Comparison of ENCODE assay signal across 7 mouse cellular contexts in the genomic region with DNA sequence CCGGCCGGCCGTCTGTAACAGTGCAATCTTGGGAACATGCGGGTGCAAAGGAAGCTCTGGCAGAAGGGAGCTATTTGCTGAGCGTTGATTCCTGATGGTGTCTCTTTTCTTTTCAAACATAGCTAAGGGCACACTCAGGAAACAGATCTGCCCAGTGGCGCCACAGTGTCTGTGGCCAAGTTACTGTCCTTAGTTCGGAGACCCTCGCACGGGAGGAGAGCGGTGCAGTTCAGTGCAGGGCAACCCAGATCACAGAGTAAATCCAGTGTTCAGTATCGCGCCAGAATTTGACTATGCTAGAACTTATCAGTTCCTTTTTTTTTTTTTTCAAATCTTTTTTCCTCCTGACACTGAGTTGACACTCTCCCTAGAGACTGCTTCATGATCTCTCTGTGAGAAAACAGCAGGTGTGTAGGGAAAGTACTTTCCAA. TPM values are rescaled to one million over a fixed set of nuclear protein-coding genes. Genes with fewer than 3 reads are reported as not detected.
DNase-seq lines count a peak whose midpoint lies in the region; ATAC-seq lines count a peak whose summit lies in the region.

No protein-coding gene starts in this region.

- peaks cover 3% of the 10 kb centered on the region for H3K4me1 ChIP-seq in embryonic facial prominence, embryonic 12.5 days
- H3K4me1 ChIP-seq in hindbrain, embryonic 14.5 days (replicated peaks; ENCODE audit: control insufficient read depth, insufficient read depth, low read length), result peaks cover 10% of the 10 kb centered on the region
- peaks cover 3% of the 10 kb centered on the region; the same call in 1 of the 2 replicates for H3K4me1 ChIP-seq in midbrain, embryonic 11.5 days (ENCODE audit: control insufficient read depth, insufficient read depth, low read length)

- no peaks in the 10 kb centered on the region for H3K9me3 ChIP-seq in embryonic facial prominence, embryonic 12.5 days
- H3K9me3 ChIP-seq in hindbrain, embryonic 14.5 days (ENCODE audit: control insufficient read depth, low read length), result no peaks in the 10 kb centered on the region
- no peaks in the 10 kb centered on the region for H3K9me3 ChIP-seq in midbrain, embryonic 11.5 days (ENCODE audit: control insufficient read depth, low read length)

- H3K4me2 ChIP-seq in embryonic facial prominence, embryonic 12.5 days (replicated peaks), result peak overlapping the region; percentile 65
- peak overlapping the region; percentile 75 for H3K4me2 ChIP-seq in hindbrain, embryonic 14.5 days (replicated peaks)
- H3K4me2 ChIP-seq in midbrain, embryonic 11.5 days, result peak overlapping the region; percentile 70

- peak overlapping the region; percentile 73 for H3K27ac ChIP-seq in embryonic facial prominence, embryonic 12.5 days
- peak overlapping the region; percentile 84 for H3K27ac ChIP-seq in hindbrain, embryonic 14.5 days
- H3K27ac ChIP-seq in midbrain, embryonic 11.5 days (ENCODE audit: low read depth, low read length), result peak overlapping the region; percentile 61; the same call in 1 of the 2 replicates

- peak; percentile 6 for DNase-seq in ovary, postnatal 10 days (ENCODE audit: low spot score)
- DNase-seq in ovary, postnatal 36 days (ENCODE audit: low spot score), result no peak
- DNase-seq in hindbrain, embryonic 14.5 days (ENCODE audit: low spot score), result no peak
- no peak for DNase-seq in midbrain, embryonic 11.5 days (ENCODE audit: low spot score, missing footprints)
- no peak for DNase-seq in urinary bladder, postnatal 36 days (ENCODE audit: low spot score in 2 of 2)
- no peak for DNase-seq in embryo, embryonic 11 days

- H3K4me3 ChIP-seq in embryonic facial prominence, embryonic 12.5 days, result peak overlapping the region; percentile 52
- H3K4me3 ChIP-seq in hindbrain, embryonic 14.5 days (replicated peaks; ENCODE audit: low read length), result peak overlapping the region; percentile 60
- peak overlapping the region; percentile 43 for H3K4me3 ChIP-seq in midbrain, embryonic 11.5 days (ENCODE audit: low read depth, low read length)

- no peaks in the 10 kb centered on the region for H3K27me3 ChIP-seq in embryonic facial prominence, embryonic 12.5 days
- no peaks in the 10 kb centered on the region for H3K27me3 ChIP-seq in hindbrain, embryonic 14.5 days (ENCODE audit: control insufficient read depth, insufficient read depth, low read length)
- no peaks in the 10 kb centered on the region for H3K27me3 ChIP-seq in midbrain, embryonic 11.5 days (ENCODE audit: control insufficient read depth, insufficient read depth, low read length)

- ATAC-seq in embryonic facial prominence, embryonic 12.5 days (ENCODE audit: insufficient number of reproducible peaks, insufficient read depth, low FRiP score, low TSS enrichment), result no peak
- ATAC-seq in hindbrain, embryonic 14.5 days (ENCODE audit: low FRiP score), result peak; percentile 9; the same call in 1 of the 2 replicates
- peak; percentile 2; the same call in 1 of the 2 replicates for ATAC-seq in midbrain, embryonic 11.5 days (ENCODE audit: low FRiP score)

- WGBS in embryonic facial prominence, embryonic 12.5 days, result under 1% methylated on average over 12 of the region's 12 CpGs
- 2% methylated on average over 12 of the region's 12 CpGs for WGBS in hindbrain, embryonic 14.5 days
- 1% methylated on average over 12 of the region's 12 CpGs for WGBS in midbrain, embryonic 11.5 days

- H3K36me3 ChIP-seq in embryonic facial prominence, embryonic 12.5 days, result no peaks in the 10 kb centered on the region
- H3K36me3 ChIP-seq in hindbrain, embryonic 14.5 days (replicated peaks; ENCODE audit: control insufficient read depth, insufficient read depth), result no peaks in the 10 kb centered on the region
- H3K36me3 ChIP-seq in midbrain, embryonic 11.5 days (ENCODE audit: control insufficient read depth, insufficient read depth, low read length), result no peaks in the 10 kb centered on the region

- peak overlapping the region; percentile 57 for H3K9ac ChIP-seq in embryonic facial prominence, embryonic 12.5 days
- peak overlapping the region; percentile 61 for H3K9ac ChIP-seq in hindbrain, embryonic 14.5 days
- H3K9ac ChIP-seq in midbrain, embryonic 11.5 days (ENCODE audit: low read length), result peak overlapping the region; percentile 67

RNA-seq across cellular contexts. Expression of a gene that starts 3.2 kb away (rescaled TPM):
- polyA plus RNA-seq in embryonic facial prominence, embryonic 12.5 days (2016; fragmentation: Nextera tagmentation; extraction: Ambion mirVana), result 18.0 and 18.3 TPM in 2 replicates
- polyA plus RNA-seq in hindbrain, embryonic 14.5 days (2014; fragmentation: Nextera tagmentation; extraction: Ambion mirVana), result 21.7 and 25.1 TPM in 2 replicates
- 21.0 and 21.6 TPM in 2 replicates for polyA plus RNA-seq in midbrain, embryonic 11.5 days (2014; fragmentation: Nextera tagmentation; extraction: Ambion mirVana)
